Mouse (Mus musculus) kidney, embryonic 14.5 days (tissue): ENCODE measurements around the gene Dis3l2. TPM values are rescaled to one million over a fixed set of nuclear protein-coding genes. Genes with fewer than 3 reads are reported as not detected.
A peak's percentile ranks its signal among the peaks of the same experiment; 100 is the strongest.

Experiments used
- ATAC-seq: fragments of 200-750 bp; cut with Nextera tagmentation; 2 replicates; pipeline ENCODE4 v1.8.0; 2017; ENCODE audit warnings: moderate number of reproducible peaks, mild to moderate bottlenecking, moderate TSS enrichment, moderate library complexity; ENCODE audit not compliant: low FRiP score, low TSS enrichment
- H3K27ac ChIP-seq: fragments of 300-500 bp; sonication (generic); 2 replicates; pipeline ENCODE4 v1.5.1; 2014; ENCODE audit warnings: low read depth, mild to moderate bottlenecking, low read length, moderate library complexity, mixed read lengths
- H3K27me3 ChIP-seq: fragments of 300-500 bp; sonication (generic); 2 replicates; pipeline ENCODE4 v1.6.1; 2014; ENCODE audit warnings: mild to moderate bottlenecking, low read length; ENCODE audit not compliant: control insufficient read depth, insufficient read depth
- H3K36me3 ChIP-seq: fragments of 300-500 bp; sonication (generic); 2 replicates; pipeline ENCODE4 v1.6.1; 2014; ENCODE audit warnings: low read length, mixed read lengths; ENCODE audit not compliant: control insufficient read depth, insufficient read depth
- H3K4me1 ChIP-seq: fragments of 300-500 bp; sonication (generic); 2 replicates; pipeline ENCODE4 v1.6.1; 2014; ENCODE audit warnings: low read length, mixed read lengths; ENCODE audit not compliant: control insufficient read depth, insufficient read depth
- H3K4me2 ChIP-seq: fragments of 300-500 bp; sonication (generic); replicated peaks from 2 replicates; pipeline ENCODE4 v1.6.1; 2014; ENCODE audit warnings: low read depth, mild to moderate bottlenecking, low read length
- H3K4me3 ChIP-seq: fragments of 300-500 bp; sonication (generic); 2 replicates; pipeline ENCODE4 v1.5.1; 2014; ENCODE audit warnings: mild to moderate bottlenecking, low read length
- H3K9ac ChIP-seq: fragments of 300-500 bp; sonication (generic); 2 replicates; pipeline ENCODE4 v1.6.1; 2014; ENCODE audit warnings: low read depth, mild to moderate bottlenecking, low read length, moderate library complexity
- H3K9me3 ChIP-seq: fragments of 300-500 bp; sonication (generic); 2 replicates; pipeline ENCODE4 v1.6.1; 2016; ENCODE audit warnings: low read length; ENCODE audit not compliant: control insufficient read depth
- WGBS: fragments of 180-500 bp; shearing (Covaris S2); extraction: QIAGEN DNeasy Blood & Tissue Kit; methylation state at CpG from one replicate; pipeline ENCODE4 v1.1.7; 2014; 5-methylcytosine and 5-hydroxymethylcytosine counted together
- polyA plus RNA-seq: library from polyadenylated mRNA; unstranded; fragments of >200 nt; fragmentation: Nextera tagmentation; extraction: Ambion mirVana; gene quantifications from 2 replicates; pipeline ENCODE4 v1.2.1, GENCODE M21; 2014

Dis3l2 gene
- polyA plus RNA-seq, 1 experiment from 2014 or later = 32.1 TPM

DNA sequence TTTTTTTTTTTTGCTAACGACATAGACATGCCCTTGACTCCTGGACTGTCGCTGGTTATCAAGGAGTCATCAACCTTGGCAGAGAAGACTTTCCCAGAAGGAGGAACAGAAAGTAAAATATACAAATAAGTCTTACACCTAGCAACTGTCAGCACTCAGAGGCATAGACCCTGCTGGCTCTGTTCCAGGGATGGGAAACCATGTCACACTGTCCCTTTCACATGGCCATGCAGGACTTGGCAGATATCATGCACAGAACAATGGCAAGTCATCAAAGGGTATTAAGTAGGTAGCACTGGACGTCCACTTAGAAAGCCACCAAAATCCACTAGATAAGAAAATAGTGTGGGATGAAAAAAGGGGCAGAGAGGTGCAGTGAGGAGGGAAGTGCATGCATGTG lies 46.5 kb downstream of the Dis3l2 start:
- no peaks in the 10 kb centered on the region for H3K27me3 ChIP-seq
- H3K4me2 ChIP-seq = no peak overlapping the region
- WGBS = 90% methylated on average over 3 of the region's 3 CpGs
- peaks cover 13% of the 10 kb centered on the region for H3K36me3 ChIP-seq
- ATAC-seq = no peak
- H3K27ac ChIP-seq = no peak overlapping the region
- H3K9ac ChIP-seq = no peak overlapping the region
- H3K4me1 ChIP-seq = peaks cover 12% of the 10 kb centered on the region
- H3K9me3 ChIP-seq = no peaks in the 10 kb centered on the region
- H3K4me3 ChIP-seq = no peak overlapping the region

DNA sequence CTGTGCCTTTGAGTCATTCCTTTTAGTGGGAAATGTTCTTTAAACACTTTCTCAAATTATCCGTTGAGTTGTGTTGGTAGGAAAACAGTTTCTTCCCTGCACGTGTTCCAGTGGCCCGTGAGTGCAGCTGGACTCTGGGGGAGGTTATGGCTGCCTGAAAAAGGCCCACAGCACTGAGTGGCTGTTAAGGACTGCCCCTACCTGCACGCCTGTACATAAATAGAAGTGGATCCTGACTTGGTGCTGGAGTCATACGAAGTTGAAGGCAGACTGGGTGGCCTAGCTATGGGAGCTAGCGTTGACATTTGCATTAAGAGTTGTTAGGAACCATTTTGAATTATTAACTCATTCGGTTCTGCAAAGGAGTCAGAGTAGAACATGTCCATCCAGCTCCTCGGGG lies 49.8 kb downstream of the Dis3l2 start:
- Histone ChIP-seq H3K9me3 (no peaks in the 10 kb centered on the region), H3K4me2 (no peak overlapping the region), H3K36me3 (peaks cover 4% of the 10 kb centered on the region; the same call in 1 of the 2 replicates), H3K4me1 (peaks cover 12% of the 10 kb centered on the region), H3K27me3 (no peaks in the 10 kb centered on the region), H3K4me3 (no peak overlapping the region), H3K27ac (no peak overlapping the region), H3K9ac (no peak overlapping the region)
- 44% methylated on average over 8 of the region's 8 CpGs for WGBS
- ATAC-seq = no peak

DNA sequence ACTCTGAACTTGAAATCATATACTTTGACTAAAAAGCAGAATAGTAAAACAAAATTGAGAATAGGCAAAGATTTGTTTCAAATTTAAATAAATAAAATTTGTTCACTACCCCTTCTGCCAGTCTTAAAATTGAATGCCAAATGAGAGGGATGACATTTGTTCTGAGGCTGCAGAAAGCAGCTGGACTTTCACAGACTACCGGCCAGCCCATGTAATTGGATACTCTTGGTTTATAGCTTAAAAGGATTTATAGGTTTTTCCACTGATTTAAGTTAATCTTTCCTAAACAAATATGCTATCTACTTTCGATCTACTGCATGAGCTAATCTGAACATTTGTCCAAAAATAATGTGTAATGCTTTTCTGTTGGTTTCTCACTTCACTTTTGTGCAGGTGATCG lies 50.7 kb downstream of the Dis3l2 start:
- peaks cover 12% of the 10 kb centered on the region for H3K4me1 ChIP-seq
- H3K4me2 ChIP-seq = no peak overlapping the region
- no peaks in the 10 kb centered on the region for H3K9me3 ChIP-seq
- H3K27me3 ChIP-seq = no peaks in the 10 kb centered on the region
- no peak overlapping the region for H3K9ac ChIP-seq
- H3K4me3 ChIP-seq = no peak overlapping the region
- peaks cover 4% of the 10 kb centered on the region; the same call in 1 of the 2 replicates for H3K36me3 ChIP-seq
- ATAC-seq = peak; percentile 43; the same call in 1 of the 2 replicates
- H3K27ac ChIP-seq = no peak overlapping the region
- WGBS = 39% methylated on average over 3 of the region's 3 CpGs

DNA sequence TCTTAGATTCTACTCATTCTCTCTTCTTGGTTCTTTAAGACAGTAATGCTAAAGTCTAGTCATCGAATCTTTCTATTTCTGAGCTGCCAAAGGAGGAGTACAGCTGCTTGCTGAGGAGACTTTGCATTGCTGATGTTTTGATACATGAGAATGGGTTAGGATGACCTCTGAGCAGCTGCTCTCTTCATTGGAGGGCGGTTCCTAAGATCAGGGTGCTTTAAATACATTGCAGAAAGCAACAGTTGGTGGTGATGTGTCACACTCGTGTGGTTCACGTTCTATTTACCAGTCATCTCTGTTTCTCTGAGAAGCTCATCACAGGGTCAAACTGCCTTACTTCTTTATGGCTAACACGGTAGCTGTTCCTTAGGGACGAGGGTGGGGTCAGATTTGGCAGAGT lies 54.5 kb downstream of the Dis3l2 start:
- no peaks in the 10 kb centered on the region for H3K9me3 ChIP-seq
- 52% methylated on average over 6 of the region's 6 CpGs for WGBS
- peaks cover 9% of the 10 kb centered on the region for H3K4me1 ChIP-seq
- H3K27me3 ChIP-seq = no peaks in the 10 kb centered on the region
- no peak overlapping the region for H3K4me3 ChIP-seq
- no peak overlapping the region for H3K9ac ChIP-seq
- H3K36me3 ChIP-seq = peaks cover 9% of the 10 kb centered on the region; the same call in 1 of the 2 replicates
- no peak overlapping the region for H3K4me2 ChIP-seq
- H3K27ac ChIP-seq = no peak overlapping the region
- no peak for ATAC-seq

DNA sequence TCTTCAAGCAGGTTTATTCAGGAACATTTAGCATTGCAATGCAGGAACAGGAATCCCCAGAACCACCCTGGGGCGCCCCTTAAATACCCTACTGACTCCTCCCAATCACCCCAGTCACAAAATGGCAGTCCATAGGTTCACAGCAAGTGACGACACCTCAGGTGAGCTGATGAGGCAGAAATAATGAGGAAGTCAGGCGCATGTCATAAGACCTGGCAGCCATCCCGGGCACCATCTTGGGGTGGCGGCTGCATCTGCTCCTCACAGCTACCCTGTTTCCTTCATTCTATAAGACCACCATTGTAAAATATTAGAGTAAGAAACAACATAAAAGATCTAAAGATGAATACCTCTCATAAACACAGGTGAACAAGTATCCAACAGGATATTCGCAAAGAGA lies 58.6 kb downstream of the Dis3l2 start:
- Histone ChIP-seq H3K9me3 (no peaks in the 10 kb centered on the region), H3K36me3 (peaks cover 9% of the 10 kb centered on the region; the same call in 1 of the 2 replicates), H3K4me3 (no peak overlapping the region), H3K27me3 (no peaks in the 10 kb centered on the region), H3K27ac (no peak overlapping the region), H3K4me2 (no peak overlapping the region), H3K4me1 (no peaks in the 10 kb centered on the region), H3K9ac (no peak overlapping the region)
- 95% methylated on average over 6 of the region's 6 CpGs for WGBS
- no peak for ATAC-seq

DNA sequence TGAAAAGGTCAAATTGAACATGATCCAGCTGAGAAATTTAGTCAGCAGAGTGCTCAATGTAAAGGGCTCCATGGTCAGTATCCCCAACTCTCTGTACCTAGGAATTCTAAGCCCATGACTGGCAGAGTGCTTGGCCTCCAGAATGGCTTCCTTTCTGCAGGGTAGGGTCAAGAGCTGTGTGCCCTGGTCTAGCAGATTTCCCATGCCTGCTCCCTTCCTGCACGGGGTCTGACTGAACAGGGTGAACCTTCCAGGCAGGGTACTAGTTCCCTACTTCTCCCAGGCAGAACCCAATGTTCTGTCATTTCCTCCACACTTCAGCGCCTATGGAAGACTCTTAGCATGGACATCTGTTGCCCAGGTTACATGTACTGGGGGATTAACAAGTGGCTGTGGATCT lies 97.6 kb downstream of the Dis3l2 start:
- no peaks in the 10 kb centered on the region for H3K36me3 ChIP-seq
- no peaks in the 10 kb centered on the region for H3K4me1 ChIP-seq
- H3K9me3 ChIP-seq = no peaks in the 10 kb centered on the region
- H3K27me3 ChIP-seq = no peaks in the 10 kb centered on the region
- no peak overlapping the region for H3K4me2 ChIP-seq
- WGBS = 90% methylated on average over 2 of the region's 2 CpGs
- no peak overlapping the region for H3K9ac ChIP-seq
- H3K4me3 ChIP-seq = no peak overlapping the region
- no peak overlapping the region for H3K27ac ChIP-seq
- ATAC-seq = no peak

DNA sequence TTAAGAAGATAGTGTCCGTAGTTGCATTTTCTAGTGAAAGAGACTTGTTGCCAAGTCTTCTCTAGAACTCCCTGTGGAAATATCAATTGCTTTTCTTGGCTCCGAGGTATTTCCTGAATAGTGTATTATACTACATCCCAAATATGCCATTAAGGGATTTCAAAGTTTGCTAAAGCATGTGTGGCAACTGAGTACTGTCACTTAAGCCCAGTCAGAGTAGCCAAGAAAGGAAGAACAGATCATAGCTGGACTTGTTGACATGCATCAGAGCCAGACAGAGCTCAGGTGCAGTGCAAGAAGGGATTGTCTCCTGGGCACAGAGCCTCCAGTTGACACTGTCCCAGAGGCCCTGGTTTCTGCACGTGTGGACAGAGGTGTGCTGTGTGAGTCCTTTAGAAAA lies 108.1 kb downstream of the Dis3l2 start:
- ATAC-seq = no peak
- Histone ChIP-seq H3K4me2 (no peak overlapping the region), H3K9me3 (no peaks in the 10 kb centered on the region), H3K4me1 (no peaks in the 10 kb centered on the region), H3K36me3 (no peaks in the 10 kb centered on the region), H3K27me3 (no peaks in the 10 kb centered on the region), H3K4me3 (no peak overlapping the region), H3K27ac (no peak overlapping the region), H3K9ac (no peak overlapping the region)
- WGBS = 65% methylated on average over 3 of the region's 3 CpGs

DNA sequence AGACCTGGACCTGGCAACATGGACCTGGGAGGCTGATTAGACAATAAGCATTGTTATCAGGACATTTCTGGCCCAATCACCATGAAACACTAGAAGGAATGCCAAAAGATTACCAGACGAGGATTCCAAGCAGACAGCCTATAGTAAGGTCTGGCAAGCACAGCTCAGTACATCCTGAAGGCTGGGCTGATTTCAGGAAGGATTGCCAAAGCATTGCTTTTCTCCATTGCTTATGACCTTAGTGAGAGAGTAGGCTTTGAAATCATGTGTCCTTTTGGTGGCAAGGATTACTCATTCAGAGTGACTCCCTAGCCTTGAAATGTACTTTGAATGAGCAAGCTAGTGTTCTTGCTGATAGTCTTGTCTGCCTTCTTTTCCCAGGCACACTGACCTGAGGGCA lies 118.7 kb downstream of the Dis3l2 start:
- H3K27me3 ChIP-seq = no peaks in the 10 kb centered on the region
- no peak overlapping the region for H3K4me2 ChIP-seq
- 59% methylated on average over 1 of the region's 1 CpGs for WGBS
- H3K36me3 ChIP-seq = no peaks in the 10 kb centered on the region
- H3K27ac ChIP-seq = no peak overlapping the region
- no peaks in the 10 kb centered on the region for H3K4me1 ChIP-seq
- no peak overlapping the region for H3K9ac ChIP-seq
- no peaks in the 10 kb centered on the region for H3K9me3 ChIP-seq
- no peak for ATAC-seq
- H3K4me3 ChIP-seq = no peak overlapping the region

DNA sequence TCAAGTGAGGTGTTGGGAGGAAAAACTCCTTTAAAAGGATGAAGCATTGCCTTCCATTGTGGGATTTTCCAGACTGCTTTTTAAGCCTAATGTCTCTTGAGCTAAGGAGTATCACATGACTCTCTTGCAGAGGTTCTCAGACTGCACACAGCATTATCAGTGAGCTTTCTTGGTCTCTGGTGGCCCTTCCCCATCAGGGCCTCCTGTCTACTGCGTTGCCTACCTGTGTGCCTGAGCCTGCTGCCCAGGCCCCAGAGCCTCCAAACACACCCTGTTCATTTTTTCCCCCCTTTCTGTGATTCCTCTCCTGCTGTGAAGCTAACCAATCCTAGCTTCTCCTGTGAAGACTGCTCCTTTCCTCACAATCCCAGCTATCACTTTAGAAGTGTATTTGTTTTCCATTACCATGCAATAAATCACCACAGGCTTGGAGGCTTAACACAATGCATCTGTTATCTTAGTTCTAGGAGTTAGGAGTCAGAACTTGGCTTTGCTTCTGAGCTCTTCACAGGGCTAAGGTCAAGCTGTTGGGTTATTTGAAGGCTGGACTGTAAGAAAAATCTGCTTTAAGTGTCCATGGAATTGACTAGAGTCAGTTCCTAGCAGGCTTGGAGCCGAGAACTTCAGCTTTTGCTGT lies 130.9 kb downstream of the Dis3l2 start:
- ATAC-seq = peak; percentile 62; the same call in 1 of the 2 replicates
- Histone ChIP-seq H3K4me2 (no peak overlapping the region), H3K4me1 (peaks cover 15% of the 10 kb centered on the region), H3K27me3 (no peaks in the 10 kb centered on the region), H3K36me3 (no peaks in the 10 kb centered on the region), H3K9me3 (no peaks in the 10 kb centered on the region), H3K27ac (no peak overlapping the region), H3K4me3 (no peak overlapping the region), H3K9ac (no peak overlapping the region)
- WGBS = 27% methylated on average over 2 of the region's 2 CpGs
